Mouse (Mus musculus): ENCODE results near the gene Xaf1.

DNA sequence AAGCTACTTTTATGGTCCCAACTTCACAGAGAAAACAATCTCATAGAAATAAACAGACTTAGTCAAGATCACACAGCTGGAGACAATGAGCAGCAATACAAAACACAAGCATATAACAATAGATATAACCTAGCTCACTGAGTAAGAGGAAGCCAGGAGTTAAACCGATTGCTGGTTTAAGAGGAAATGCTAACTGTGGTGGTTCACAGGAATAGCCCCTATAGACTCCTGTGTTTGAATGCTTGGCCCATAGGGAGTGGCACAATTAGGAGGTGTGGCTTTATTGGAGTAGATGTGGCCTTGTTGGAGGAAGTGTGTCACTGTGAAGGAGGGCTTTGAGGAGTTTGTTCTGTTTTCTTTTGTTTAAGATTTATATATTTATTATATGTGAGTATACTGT is 50.8 kb downstream of the Xaf1 start:
- TF ChIP-seq MXI1 (IDR thresholded peaks at IDR 0.05; ENCODE audit: low read depth, low read length) (no peak), TAL1 (IDR thresholded peaks at IDR 0.05; ENCODE audit: low read length) (no peak)

All from MEL (cell line).